Mouse (Mus musculus) frontal cortex, postnatal 14 days (tissue): ENCODE results near the gene Lrrc72.
"Not testable (repeated sequence)": the region's sequence is repeated elsewhere in the genome, so short reads cannot be mapped to it uniquely, and the experiment has no call there.

Source experiments
- DNase-seq, 2 experiments: peaks; one replicate each; pipeline ENCODE4 v3.0.0; 2022; ENCODE audit warnings: low spot score in 2 of 2

Lrrc72 gene

DNA sequence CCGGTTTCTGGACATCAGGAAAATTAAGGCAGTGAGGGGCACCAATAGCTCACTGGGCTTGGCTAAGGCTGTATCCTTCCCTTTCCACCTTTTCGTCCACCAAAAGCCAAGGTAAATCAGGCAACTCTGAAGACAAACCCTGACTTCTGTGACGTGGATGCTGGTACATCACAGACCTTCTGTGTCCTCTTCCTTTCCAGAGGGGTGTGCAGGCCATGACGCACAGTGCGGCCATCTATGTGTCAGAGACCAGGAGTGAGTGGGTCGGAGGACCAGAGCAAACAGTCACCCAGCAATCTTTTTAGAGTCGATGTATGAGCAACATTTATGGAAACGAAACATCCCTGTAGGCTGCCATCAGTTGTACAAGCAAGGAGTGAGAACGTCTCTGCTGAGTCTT lies at the start of gene Lrrc72:
Gene Lrrc72 (minus strand): TSS at position 101 of the 400 bp plus-strand sequence.
- no peak for DNase-seq

DNA sequence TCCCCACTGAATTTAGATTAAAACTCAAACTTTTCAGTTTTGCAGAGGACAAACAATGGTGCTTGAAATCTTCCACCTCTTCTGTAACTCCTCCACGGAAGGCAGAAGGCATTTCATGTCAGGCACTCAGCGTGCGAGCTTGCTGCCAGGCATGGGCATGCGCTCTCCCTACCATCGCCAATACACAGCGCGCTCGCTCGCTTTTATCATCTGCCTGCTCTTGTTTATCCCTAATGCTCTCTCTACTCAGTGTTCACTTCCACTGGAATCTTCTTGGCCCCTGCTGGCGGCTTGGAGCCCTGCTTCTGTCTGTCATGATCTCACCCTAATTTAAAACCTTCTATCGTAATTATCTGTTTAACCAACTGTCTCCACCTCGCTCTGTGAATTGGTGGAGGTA lies 49.1 kb upstream of the Lrrc72 start:
- no peak for DNase-seq

DNA sequence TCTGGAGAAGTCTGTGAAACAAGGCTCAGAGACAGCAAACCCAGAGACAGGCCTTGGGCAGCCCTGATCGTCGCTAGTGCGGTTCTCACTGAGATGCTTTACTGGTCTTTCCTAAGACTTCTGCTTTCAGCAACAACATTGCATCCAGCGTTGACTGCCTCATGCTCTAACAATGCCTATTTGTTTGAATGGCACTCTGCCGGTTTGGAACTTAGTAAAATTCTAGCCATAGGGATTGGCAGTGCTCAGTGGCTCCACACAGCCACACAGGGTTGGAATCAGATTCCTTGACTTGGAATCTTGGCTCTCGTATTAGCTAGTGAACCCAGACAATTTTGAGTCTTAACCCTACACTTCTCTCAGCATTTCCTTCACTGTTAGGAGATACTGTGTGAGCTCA lies 38.1 kb upstream of the Lrrc72 start:
- DNase-seq: no peak

DNA sequence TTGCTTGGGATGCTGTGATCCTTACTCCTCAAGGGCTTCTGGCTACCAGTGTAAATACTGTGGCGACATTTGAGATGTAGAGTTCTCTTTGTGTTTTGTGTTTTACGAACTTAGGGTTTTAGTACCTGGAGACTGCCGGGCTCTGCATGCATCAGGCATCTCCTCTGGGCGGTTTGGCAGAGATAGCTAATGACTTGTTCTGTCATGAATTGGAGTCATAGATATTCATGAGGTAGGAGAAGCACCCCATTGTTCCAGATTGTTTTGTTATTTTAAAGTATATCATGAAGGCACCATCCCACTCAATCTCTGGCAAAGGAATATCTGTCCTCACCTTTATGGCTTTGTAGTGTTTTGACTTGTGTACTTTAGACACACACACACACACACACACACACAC lies 37.3 kb upstream of the Lrrc72 start:
- no peak for DNase-seq

- DNase-seq: no peak
These were observed 36.4 kb upstream of the Lrrc72 start for GRCm38 (mm10) chr12:36289634-36290033.

- no peak for DNase-seq
These were observed 21.6 kb upstream of the Lrrc72 start for GRCm38 (mm10) chr12:36274823-36275222.

GRCm38 (mm10) chr12:36267670-36268246 lies 14.6 kb upstream of the Lrrc72 start:
- no peak for DNase-seq

DNA sequence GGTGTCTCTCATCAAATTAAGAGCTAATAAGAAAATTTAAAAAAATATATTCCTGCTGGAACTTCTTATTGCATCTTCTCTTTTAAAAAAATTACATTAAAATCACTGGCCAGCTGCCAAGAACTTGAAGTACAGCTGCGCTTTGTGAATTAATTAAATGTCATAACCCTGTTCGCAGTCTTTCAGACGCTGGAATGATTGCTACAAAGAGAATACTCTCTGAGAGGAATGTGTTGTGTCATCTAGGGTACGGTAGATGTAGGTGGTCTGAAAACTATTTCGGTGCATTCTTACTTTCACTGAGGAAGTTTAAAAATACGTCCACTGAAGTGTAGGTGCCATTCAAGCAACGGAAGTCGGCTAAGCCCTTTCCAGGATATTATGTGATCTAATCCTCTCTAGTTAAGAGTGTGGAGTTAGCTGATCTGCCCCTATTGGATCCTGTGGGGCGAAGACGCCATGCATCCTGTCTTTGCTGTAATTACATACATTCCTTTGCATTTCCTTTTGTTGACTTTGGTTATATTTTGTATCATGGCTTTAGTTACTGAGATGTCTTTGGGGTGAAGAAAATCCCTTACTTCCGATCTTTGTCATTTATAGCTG lies 9.0 kb upstream of the Lrrc72 start:
- no peak for DNase-seq

DNA sequence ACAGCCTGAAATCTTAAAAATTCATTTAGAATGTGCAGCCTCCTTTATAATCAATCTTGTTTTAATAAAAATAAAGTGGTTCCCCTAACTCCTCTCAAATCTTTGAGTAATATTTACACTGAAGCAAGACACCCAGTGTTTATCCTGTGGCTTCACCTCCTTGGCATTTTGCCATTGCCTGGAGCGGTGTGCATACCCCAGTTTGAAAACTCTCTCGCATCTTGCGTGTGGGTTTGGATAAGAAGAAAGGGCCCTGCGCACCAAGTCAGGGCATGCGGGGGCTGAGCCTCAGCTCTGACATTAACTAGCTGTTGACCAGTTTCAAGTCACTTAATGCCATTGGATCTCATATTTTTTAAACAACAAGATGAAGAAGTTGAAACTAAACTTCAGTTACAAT lies 2.2 kb upstream of the Lrrc72 start:
- no peak for DNase-seq

DNA sequence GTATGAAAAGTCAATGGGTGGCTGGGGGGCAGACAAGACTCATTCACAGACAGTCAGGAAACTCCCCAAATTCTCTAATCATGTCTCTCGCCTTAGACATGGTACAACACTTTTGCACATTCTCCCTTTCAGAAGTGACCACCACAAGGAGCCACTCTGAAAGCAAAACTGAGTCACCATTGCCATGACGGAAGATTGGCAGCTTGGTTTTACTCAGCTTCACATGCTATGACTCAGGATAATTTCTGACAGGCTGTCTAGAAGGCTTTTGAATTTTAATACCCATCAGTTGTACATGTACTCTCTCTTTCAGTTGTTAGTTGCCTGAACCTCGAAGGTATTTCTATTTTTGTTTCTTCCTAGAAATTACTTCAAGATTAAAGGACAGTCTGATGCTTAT lies 12.0 kb downstream of the Lrrc72 start:
- DNase-seq: no peak

DNA sequence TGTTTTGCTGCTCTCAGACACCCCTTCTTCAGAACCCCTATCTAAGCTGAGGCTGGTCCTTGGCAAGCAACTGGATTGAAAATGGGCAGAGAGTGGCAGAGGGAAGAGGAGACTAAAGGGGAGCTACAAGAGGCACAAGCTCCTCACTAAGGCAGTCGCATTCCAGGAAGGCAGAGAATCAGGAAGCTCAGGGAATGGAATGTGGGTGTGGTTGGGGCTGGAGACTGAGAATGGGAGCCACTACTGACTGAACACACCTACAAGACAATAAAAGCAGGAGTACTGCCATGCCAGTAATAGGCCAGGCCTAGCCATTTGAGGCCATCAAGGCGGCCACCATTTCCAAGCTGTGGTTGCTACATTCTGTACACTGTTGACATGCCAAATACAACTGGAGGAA lies 21.8 kb downstream of the Lrrc72 start:
- no peak for DNase-seq

- DNase-seq: no peak
These were observed 28.8 kb downstream of the Lrrc72 start for GRCm38 (mm10) chr12:36224392-36224791.

- no peak for DNase-seq
These were observed 36.3 kb downstream of the Lrrc72 start for GRCm38 (mm10) chr12:36216905-36217304.

GRCm38 (mm10) chr12:36216230-36216629 lies 37.0 kb downstream of the Lrrc72 start:
- no peak for DNase-seq

DNA sequence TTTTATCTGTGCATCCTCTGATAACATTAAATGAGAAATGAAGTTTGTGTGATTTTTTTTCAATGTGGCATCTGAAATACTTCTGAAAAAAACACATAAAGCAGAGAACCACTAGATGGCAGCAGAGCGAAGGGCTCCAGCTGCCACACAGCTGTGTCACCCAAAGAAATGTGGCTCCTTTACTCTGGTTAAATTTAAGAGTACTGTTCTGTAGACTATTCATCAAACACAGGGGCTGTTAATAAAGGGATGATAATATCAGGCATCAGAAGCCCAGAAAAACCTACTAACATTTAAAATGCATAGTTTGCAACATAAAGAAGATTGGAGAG lies 38.1 kb downstream of the Lrrc72 start:
- DNase-seq: no peak

- DNase-seq: no peak
These were observed 38.6 kb downstream of the Lrrc72 start for GRCm38 (mm10) chr12:36214389-36215148.

- no peak for DNase-seq
These were observed 43.1 kb downstream of the Lrrc72 start for GRCm38 (mm10) chr12:36210096-36210495.

GRCm38 (mm10) chr12:36208456-36208855 lies 44.7 kb downstream of the Lrrc72 start:
- DNase-seq: no peak

GRCm38 (mm10) chr12:36207800-36208148 lies 45.4 kb downstream of the Lrrc72 start:
- no peak for DNase-seq

GRCm38 (mm10) chr12:36207072-36207799 lies 46.0 kb downstream of the Lrrc72 start:
- peak; percentile 23 to 48 for DNase-seq

- DNase-seq: not testable (repeated sequence)
These were observed 47.5 kb downstream of the Lrrc72 start for GRCm38 (mm10) chr12:36205579-36206119.

DNA sequence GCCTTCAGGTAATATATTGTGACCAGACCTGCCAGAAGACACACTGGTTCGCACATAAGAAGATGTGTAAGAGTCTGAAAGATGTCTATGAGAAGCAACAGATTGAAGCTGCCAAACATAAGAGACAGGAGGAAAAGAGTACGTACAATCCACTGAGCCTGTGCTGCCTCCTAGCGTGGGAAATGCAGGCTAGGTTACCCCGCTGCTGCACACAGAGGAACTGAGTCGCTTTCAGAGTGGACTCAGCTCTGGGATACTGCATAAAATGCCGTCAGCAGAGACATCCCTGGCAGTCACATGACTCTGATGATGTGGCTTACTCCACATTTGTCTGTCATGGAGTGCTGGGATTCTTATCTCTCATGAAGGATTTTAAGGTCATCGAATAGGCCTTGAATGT lies 58.2 kb downstream of the Lrrc72 start:
- no peak for DNase-seq
